Mouse (Mus musculus) erythroblast, embryonic 14.5 days (primary cell): ENCODE results near the gene Adrb1.

ENCODE experiments used
- GATA1 ChIP-seq: IDR thresholded peaks from 2 replicates; pipeline ENCODE4 v1.6.1; 2012; ENCODE audit warnings: low read length, inconsistent platforms, mixed read lengths
- TAL1 ChIP-seq: IDR thresholded peaks from 3 replicates; pipeline ENCODE4 v1.6.1; 2012; ENCODE audit warnings: low read length, inconsistent platforms, mixed read lengths

- no peak for TF ChIP-seq TAL1
- no peak for TF ChIP-seq GATA1
These were observed 16.8 kb upstream of the Adrb1 start for GRCm38 (mm10) chr19:56705026-56705675.
